Mouse (Mus musculus) liver, postnatal 0 days (tissue): Measurements from ENCODE around the gene Npas2.

Experiments used
- CTCF ChIP-seq: sonication (generic); IDR thresholded peaks from 2 replicates; pipeline ENCODE4 v1.5.1; 2016; ENCODE audit warnings: antibody characterized with exemption, low read depth
- EP300 ChIP-seq: IDR thresholded peaks from 2 replicates; pipeline ENCODE4 v1.6.1; 2016; ENCODE audit warnings: antibody characterized with exemption, low read depth, mild to moderate bottlenecking

- TF ChIP-seq CTCF: no peak
- TF ChIP-seq EP300: no peak
These were observed 104.8 kb downstream of the Npas2 start for GRCm38 (mm10) chr1:39298294-39298693.
